Mouse (Mus musculus) adrenal gland, adult 8-10 months (tissue): Measurements from ENCODE around the gene Pard3. TPM values are rescaled to one million over a fixed set of nuclear protein-coding genes. Genes with fewer than 3 reads are reported as not detected.

Source experiments
- DNase-seq: peaks from one replicate; pipeline ENCODE4 v3.0.0; 2022
- total RNA-seq, 4 experiments: library from RNA; stranded (reverse); gene quantifications; 2 replicates each; pipeline ENCODE4 v1.2.4; 2022

Gene Pard3
- total RNA-seq, 4 experiments from 2014 or later, result 43.6 to 52.4 (median 45.8) TPM

DNA sequence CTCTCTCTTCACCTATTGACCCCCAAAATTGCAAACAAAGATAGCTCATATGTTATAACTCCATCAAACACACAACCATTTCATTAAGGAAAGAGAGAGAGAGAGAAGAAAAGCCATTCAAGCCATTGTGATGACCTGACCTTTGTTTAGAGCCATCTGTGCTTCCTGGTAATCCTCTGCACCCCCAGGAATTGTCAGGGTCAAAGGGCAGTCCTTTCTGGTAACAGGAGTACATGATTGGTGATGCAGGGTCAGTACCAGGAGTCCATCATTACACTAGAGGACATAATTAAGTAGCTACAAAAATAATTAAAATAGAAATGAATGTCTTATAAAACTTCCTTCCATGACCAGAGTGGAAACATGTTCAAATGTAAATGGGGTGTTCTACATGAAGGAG lies 493.9 kb downstream of the Pard3 start:
- DNase-seq, result no peak

DNA sequence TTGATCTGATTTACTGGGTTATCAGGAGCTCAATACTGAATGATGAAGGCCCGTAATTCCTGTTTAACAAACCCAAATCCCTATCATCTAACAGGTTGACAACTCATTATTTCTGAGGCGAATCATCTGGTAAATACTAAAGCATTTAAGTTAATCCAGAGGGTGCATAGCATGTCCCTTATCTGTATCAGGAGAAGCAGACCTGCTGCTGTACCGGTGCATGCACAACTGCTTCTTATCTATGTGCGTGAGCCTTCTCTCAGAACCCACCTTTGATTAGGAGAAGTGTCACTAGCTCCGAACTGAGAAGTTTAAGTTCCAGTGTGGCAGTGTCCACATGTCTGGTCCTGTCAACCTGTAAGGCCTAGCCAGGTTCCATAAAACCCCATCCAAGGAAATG lies 499.9 kb downstream of the Pard3 start:
- DNase-seq, result no peak

DNA sequence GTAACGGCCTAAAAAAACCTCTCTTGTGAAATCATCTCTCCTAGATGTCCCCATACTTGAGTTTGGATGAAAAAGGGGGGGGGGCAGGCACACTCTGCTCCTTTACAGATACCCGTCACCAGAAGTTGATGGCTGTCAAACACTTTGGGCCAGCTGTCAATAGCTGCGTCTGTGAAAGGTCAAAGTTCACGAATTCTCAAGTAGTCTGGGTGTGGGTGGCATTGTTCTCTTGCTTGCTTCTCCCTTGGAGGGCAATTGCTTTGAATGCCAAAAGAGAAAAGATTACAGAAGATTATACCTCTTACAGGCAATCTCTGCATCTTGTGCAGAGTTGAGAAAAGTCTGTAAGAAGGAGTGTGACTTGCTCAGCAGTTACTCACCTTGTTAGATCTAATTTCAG lies 500.7 kb downstream of the Pard3 start:
- DNase-seq, result no peak

DNA sequence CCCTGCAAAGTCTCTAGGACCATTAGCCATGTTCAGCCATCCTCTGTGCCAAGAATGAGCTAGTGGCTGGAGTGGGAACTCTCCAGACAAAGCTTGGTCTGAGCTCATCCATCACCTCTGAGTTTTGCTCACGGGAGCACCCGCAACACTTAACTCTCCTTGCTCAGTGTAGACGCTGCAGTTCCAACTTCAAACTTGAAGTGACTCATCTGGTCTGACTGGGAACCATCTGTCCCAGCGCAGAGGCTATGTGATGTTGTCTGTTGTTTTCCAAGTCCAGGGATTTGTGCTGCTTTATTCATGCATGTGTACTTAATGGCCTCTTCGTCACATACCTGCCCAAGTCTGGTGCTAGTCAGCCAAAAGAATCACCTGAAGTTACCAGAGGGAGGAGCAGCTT lies 505.5 kb downstream of the Pard3 start:
- DNase-seq, result no peak

DNA sequence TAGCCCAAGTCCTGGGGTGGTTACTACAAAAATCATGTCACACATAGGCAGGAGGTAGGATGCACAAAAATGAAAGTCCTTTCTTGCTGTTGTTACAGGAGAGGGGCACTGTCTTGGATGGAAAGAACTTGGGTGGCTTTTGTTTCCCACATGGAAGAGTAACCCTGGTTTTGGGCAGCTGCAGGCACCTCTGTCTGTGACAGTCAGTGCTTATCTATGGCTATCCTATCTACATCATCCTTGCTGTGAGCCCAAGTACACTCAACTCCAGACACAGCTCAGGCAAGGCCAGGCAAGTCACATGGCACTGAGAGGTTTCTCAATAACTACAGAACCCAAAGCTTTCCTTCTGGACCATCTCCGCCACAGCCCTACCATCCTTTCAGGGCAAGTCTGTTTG lies 506.8 kb downstream of the Pard3 start:
- DNase-seq, result no peak

DNA sequence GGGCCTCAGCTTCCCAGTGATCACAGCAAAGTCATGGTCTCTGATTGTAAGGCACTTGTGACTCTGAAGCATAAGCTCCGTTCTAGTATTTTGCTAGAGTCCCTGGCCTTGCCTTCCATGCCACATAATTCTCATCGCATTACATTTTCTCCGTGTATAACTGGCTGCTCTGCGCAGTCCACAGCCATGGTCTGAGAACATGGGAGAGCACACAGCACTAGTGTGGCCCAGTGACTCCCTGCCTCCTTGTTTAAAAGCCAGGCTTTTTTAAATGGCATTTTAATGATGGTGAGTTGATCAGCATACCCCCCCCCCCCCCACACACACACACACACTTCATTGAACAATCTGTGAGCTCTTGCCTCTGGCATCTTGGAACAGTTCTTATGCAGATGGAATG lies 508.8 kb downstream of the Pard3 start:
- DNase-seq, result no peak

DNA sequence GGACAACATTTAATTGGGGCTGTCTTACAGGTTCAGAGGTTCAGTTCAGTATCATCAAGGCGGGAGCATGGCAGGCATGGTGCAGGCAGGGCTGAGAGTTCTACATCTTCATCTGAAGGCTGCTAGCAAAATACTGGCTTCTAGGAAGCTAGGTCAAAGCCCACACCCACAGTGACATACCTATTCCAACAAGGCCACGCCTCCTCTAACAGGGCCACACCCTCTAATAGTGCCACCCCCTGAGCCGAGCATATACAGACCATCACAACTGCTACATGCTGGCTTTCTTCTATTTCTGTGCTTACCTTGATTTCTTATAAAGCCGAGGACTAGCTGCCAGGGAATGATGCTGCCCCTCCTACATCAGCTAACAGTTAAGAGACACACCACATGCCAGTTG lies 513.0 kb downstream of the Pard3 start:
- DNase-seq, result no peak

DNA sequence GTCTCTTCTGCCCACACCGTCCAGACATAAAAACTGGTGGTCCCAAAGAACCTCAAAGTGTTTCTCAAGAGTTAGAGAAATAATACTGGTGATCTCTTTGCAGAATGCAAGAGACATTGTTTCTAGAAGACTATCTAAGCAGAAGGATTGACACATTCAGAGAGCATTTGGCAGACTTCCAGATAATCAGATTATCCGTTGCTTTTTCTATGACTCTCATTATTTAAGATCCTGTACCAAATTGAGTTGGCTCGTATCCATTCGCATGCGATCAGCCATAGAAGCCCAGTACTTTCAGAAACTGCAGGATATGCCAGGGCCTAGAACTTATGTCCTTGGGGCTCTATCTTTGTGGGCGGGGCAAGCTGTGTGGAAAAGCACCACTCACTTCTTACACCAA lies 514.0 kb downstream of the Pard3 start:
- no peak for DNase-seq

DNA sequence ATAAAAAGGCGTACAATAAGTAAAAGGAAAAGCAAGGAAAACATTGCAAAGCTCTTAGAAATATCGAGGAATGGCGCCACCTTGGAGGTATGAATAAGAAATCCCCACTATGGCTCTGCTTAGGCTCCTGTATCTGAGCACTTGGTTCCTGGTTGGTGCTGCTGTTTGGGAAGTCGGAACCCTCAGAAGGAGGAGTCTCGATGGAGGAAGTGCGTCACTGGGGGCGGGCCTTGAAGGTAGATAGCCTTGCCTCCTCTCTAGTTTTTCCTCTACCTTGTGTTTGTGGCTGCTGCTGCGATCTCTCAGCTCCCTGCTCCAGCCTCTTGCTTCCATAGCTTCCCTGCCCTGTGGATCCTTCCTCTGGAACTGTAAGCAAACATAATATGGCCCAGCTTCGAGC lies 515.7 kb downstream of the Pard3 start:
- no peak for DNase-seq

DNA sequence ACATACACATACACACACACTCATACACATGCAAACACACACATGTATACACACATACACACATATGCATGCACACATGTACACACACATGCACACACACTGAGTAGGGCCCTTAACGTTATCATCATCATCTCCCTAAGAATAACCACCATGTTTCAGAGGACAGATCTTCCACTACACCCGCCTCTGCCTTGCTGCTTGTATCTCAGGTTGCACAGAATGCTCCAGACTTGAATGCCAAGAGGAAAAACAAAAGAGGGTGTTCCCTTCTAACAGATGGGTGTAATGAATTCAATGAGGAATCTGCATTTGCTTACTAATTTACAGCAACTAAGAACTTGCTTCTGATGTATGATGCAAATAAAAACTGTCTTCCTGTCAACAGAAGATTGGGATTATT lies 519.7 kb downstream of the Pard3 start:
- no peak for DNase-seq

DNA sequence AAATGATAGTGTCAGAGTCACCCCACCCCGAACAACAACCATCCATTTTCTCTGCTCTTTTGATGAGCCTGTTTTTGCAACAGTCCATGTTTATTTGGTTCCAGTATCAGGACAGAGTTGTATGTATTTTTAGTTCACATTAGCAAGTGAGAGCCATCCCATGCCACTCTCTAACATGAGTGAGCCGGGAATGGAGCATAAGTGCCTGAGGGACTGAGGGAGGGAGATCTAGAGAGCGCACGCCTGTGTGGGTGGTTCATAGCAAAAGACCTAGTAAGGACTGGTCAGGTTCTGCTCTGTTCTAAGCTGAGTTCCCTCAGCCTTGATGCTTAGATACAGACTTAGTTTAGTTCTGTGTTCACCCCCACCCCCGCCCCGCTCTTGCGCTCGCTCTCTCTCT lies 521.9 kb downstream of the Pard3 start:
- DNase-seq, result no peak

DNA sequence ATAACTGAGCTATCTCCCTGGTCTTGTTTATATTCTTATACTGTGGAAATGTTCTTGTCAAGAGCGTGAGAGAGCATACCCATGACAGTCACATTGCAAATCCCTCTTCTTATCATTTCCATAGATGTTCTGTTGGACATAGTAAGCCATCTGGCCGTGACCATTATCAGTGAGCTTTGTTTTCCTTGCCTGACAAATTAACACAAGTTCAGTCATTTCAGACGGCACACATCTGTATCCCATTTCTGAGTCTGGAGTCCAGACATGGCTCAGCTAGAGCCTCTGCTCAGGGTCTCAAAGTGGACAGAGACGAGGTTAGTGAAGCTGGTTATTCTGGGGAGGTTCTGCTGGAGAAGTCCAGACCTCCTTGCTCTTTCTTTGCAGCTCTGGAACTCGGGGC lies 523.0 kb downstream of the Pard3 start:
- DNase-seq, result no peak

DNA sequence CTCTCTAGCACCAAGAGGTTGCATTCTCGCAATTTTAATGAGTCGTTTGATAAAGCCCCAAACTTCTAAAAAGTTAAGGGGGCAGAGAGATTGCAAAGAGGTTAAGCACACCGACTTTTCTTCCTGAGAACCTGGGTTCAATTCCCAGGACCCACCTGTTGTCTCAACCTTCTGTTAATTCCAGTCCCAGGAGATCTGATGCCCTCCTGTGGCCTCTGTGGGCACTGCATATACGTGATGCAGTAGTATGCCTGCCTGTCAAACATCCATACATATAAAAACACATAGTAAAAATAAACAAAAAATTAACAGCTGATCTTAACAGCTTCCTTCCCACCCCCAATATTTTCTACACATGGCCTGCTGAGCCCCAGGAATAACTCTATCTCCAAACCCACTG lies 524.6 kb downstream of the Pard3 start:
- no peak for DNase-seq

DNA sequence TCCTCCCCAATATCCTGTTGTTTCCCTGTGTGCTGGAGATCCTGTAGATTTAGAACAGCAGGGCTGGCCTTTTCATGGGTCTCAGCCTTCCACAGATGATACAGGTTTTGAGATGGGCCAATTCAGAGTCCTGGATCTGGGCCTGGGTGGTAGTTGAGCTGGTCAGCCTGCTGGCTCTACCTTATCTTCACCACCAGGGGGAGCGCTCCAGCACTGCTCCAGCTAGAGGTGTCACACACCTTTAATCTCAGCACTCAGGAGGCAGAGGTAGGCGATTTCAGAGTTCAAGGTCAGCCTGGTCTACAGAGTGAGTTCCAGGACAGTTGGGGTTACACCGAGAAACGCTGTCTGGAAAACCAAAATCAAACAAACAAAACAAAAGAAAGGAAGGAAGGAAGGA lies 525.6 kb downstream of the Pard3 start:
- peak; percentile 24 for DNase-seq

DNA sequence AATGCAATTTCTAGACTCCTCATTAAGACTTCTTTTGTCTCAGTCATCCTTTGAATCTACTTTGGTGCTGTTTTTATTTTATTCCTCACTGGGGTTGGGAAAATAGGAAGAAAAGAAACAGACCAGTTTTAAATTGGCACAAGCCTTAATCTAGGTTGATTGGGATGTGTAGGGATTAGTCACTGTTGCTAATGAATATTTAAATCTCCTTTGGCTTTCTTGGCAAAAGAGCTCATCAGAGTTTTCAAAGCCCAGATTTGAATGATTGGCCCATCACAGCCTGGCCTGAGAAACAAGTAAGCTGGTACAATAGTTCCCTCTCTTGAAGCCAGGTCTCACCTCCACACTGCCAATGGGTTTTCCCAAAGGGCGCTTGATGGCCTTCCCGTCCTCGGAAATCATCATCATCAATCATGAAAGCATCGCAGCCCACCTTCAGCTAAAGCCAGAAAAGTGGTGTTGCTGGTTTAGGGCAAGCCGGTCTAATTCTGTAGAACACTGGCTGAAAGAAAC lies 527.0 kb downstream of the Pard3 start:
- no peak for DNase-seq

DNA sequence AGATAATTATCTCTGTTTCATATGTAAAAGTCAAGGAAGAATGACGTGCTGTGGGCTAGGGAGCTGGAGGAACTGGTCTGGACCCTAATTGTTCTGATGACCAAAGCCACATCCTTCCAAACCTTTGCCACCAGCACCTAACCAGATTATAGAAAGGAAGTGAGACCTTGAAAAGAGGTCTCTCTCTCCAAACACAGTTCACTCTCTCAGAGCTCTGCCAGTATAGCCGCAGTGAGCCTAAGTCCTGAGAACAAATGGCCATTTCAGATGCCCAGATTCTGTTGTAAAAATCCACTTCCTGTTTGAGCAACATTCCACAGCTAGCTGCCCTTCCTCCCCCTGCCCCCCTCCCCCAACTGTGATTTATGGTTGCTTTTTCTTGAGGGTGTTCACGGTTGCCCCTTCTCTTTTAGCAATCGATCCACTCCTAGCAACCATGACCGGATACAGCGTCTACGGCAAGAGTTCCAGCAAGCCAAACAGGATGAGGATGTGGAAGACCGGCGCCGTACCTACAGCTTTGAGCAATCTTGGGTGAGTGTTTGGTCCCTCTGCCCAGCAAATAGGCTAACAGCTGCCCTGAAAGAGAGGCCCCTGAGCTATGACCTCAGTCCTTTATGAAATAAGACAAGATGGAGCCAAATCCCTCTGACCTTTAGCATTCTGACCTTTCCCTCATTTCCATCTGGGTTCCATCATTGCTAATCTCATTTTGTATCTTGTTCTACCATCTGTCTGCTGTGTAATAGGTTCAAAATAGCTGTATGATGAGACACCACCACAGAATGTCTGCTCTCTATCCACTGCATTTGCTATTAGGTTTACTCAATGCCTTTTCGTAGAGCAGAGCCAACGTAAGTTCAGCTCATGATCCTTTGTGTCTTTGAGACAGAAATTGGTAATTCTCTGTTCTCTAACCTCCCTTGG lies 529.2 kb downstream of the Pard3 start:
- no peak for DNase-seq

DNA sequence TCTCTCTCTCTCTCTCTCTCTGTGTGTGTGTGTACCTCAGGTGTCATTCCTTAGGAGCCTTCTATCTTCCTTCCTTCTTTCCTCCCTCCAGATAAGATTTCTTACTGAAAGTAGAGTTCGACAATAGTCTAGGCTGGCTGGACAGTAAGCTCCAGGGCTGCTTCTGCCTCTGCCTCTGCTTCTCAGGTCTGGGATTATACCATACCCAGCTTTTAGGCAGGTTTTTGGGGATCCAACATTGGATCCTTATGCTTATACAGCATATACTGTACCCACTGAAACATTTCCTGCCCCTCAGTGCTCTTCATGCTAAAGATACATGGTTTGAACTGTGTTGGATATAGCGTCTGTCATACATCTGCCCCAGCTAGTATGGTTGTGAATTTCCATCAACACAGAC lies 536.9 kb downstream of the Pard3 start:
- no peak for DNase-seq

DNA sequence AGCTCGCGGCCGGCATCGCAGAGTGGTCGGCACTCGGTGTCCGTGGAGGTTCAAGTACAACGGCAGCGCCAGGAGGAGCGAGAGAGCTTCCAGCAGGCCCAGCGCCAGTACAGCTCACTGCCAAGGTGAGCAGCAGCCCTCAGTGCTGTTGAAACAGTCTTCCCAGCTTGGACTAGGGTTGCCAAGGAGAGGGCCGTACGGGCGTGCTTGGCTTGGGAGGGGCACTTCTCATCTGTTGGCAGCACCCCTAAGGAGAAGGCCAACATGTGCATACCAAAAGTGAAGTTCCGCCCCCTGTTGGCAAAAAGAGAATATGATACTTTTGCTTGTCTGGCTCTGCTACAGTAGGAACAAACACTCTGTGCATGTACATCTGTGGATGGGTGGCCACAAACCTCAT lies 539.4 kb downstream of the Pard3 start:
- peak; percentile 9 for DNase-seq

DNA sequence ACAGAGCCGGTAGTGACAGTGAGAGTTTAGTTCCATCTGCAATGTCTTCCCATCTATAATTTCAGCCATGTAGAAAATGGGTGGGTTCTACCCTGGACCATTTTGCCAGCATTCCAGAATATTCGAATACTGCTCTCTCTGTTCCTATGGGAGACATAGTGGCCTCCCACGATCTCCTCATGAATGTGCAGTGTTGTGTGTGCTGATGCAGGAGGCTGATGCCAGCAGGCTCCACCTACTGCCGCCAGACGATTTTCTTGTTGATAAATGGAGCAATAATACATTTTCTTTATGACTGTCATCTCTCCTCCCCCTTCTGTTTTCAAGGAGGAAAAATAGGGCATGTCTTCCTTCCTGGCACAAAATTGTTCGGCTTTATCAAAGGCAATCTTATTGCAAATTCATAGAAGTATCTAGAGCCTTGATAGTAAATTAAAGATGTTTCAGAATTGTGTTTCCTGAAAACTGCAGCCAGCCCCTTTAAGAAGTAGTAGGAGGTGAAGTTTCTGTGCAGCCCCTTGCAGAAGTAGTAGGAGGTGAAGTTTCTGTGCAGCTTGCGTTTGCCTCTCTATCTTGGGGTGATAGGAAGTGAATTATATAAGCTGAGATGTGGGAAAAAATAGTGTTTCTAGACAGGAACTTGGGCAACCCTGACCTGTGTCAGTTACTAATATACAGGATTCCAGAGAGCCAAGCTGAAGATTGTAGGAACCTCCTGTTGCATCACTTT lies 545.0 kb downstream of the Pard3 start:
- no peak for DNase-seq

DNA sequence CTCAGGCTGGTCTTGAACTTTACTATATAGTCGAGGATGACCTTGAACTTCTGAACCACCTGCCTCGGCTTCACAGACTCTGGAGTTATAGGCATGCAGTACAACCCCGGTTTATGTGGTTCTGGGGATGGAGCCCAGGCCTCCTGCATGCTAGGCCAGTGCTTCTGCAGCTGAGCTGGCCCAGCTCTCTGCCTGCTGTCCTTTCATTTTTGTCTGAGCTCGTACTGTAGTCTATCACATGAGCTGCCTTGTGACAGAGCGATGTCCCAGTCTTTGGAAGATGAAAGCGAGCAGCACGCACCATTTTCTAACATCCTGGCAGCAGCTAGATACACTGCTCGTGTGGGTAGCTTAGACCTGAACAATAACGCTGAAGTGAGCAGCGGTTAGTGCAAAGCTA lies 545.6 kb downstream of the Pard3 start:
- no peak for DNase-seq

DNA sequence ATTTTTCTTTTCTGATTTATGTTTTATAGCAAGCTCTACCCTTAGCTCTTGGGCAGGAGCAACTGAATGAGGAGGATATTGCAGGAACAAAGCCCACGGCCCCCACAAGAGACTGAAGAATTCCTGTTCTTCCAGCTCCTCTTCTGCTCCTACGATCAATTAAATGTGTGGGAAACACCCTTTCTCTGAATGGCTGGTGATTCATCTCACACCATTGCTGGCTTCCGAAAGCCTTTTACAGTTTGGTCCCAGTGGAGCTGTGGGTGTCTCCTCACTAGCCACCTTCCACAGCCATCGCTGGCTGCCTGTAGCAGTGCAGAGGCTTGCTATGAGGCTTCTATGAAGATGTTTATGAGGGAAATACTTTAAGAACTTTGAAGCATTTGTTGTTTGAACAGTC lies 550.5 kb downstream of the Pard3 start:
- no peak for DNase-seq

DNA sequence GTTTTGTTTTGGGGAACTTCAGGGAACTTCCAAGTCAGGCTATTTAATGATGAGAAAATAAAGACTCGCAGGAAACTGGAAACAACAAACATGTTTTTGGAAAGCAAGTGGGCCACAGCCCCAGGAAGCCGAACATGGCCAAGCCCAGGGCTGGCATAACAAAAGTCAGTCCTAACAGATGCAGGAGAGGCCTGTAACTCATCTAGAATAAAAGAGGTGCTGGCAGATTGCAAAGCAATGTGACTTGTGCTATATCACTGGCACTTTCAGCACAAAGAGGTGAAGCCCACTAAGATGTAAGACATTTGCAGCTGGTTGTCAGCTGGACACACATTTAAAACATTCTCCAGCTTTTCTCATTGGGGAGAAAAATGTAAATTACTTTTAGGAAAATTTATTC lies 553.0 kb downstream of the Pard3 start:
- no peak for DNase-seq

DNA sequence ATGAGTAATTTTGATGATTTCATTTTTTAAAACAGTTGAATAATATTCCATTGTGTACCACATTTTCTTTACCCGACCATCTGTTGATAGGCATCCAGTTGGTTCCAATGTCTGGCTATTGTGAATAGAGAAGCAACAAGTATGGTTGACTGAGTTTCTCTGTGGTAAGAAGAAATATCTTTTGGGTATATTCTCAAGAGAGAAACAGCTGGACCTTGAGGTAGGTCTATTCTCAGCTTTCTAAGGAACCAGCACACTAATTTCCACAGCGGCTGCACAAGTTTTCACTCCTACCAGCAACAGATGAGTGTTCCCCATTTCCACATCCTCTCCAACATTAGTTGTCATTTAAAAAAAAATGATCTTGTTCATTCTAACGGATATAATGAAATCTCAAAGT lies 558.4 kb downstream of the Pard3 start:
- no peak for DNase-seq
